Mouse (Mus musculus) kidney, embryonic 16.5 days (tissue): ENCODE measurements around the gene Cd8a. TPM values are rescaled to one million over a fixed set of nuclear protein-coding genes. Genes with fewer than 3 reads are reported as not detected.

ENCODE experiments used
- ATAC-seq: fragments of 200-750 bp; cut with Nextera tagmentation; 2 replicates; pipeline ENCODE4 v1.8.0; 2017; ENCODE audit warnings: moderate TSS enrichment; ENCODE audit not compliant: low FRiP score, low TSS enrichment
- H3K27ac ChIP-seq: fragments of 300-500 bp; sonication (generic); 2 replicates; pipeline ENCODE4 v1.5.1; 2014; ENCODE audit warnings: low read length
- H3K27me3 ChIP-seq: fragments of 300-500 bp; sonication (generic); 2 replicates; pipeline ENCODE4 v1.6.1; 2014; ENCODE audit warnings: low read length, control low read depth, mixed read lengths; ENCODE audit not compliant: insufficient read depth
- H3K36me3 ChIP-seq: fragments of 300-500 bp; sonication (generic); 2 replicates; pipeline ENCODE4 v1.6.1; 2014; ENCODE audit warnings: low read length, control low read depth, mixed read lengths; ENCODE audit not compliant: insufficient read depth
- H3K4me1 ChIP-seq: fragments of 300-500 bp; sonication (generic); 2 replicates; pipeline ENCODE4 v1.6.1; 2014; ENCODE audit warnings: low read length, control low read depth, mixed read lengths; ENCODE audit not compliant: insufficient read depth
- H3K4me2 ChIP-seq: fragments of 300-500 bp; sonication (generic); replicated peaks from 2 replicates; pipeline ENCODE4 v1.6.1; 2014; ENCODE audit warnings: low read depth, low read length
- H3K4me3 ChIP-seq: fragments of 300-500 bp; sonication (generic); 2 replicates; pipeline ENCODE4 v1.5.1; 2014; ENCODE audit warnings: mild to moderate bottlenecking, low read length
- H3K9ac ChIP-seq: fragments of 300-500 bp; sonication (generic); replicated peaks from 2 replicates; pipeline ENCODE4 v1.6.1; 2014; ENCODE audit warnings: low read length
- H3K9me3 ChIP-seq: fragments of 300-500 bp; sonication (generic); 2 replicates; pipeline ENCODE4 v1.6.1; 2016; ENCODE audit warnings: low read length, control low read depth
- WGBS: fragments of 180-500 bp; shearing (Covaris S2); extraction: QIAGEN DNeasy Blood & Tissue Kit; methylation state at CpG from one replicate; pipeline ENCODE4 v1.1.7; 2014; 5-methylcytosine and 5-hydroxymethylcytosine counted together
- polyA plus RNA-seq: library from polyadenylated mRNA; unstranded; fragments of >200 nt; fragmentation: Nextera tagmentation; extraction: Ambion mirVana; gene quantifications from 2 replicates; pipeline ENCODE4 v1.2.1, GENCODE M21; 2015

The Cd8a gene
- polyA plus RNA-seq, 1 experiment from 2014 or later: 0.09 TPM

GRCm38 (mm10) chr6:71427996-71428725 lies 54.9 kb downstream of the Cd8a start:
- Histone ChIP-seq H3K27me3 (no peaks in the 10 kb centered on the region), H3K4me1 (peaks cover 4% of the 10 kb centered on the region; the same call in 1 of the 2 replicates), H3K9ac (no peak overlapping the region), H3K36me3 (peaks cover 12% of the 10 kb centered on the region), H3K4me2 (no peak overlapping the region), H3K9me3 (no peaks in the 10 kb centered on the region), H3K27ac (no peak overlapping the region), H3K4me3 (no peak overlapping the region)
- 74% methylated on average over 4 of the region's 4 CpGs for WGBS
- no peak for ATAC-seq

Other genes starting within 250 kb of the Cd8a start
- gene Thnsl2, start 229.0 kb upstream of the Cd8a start, polyA plus RNA-seq: 57.1 and 69.9 TPM in 2 replicates
- 1.6 and 2.7 TPM in 2 replicates for gene Fabp1, start 173.6 kb upstream of the Cd8a start, polyA plus RNA-seq
- 52.9 and 58.4 TPM in 2 replicates for gene Krcc1, start 101.8 kb upstream of the Cd8a start, polyA plus RNA-seq
- gene Smyd1, start 51.2 kb upstream of the Cd8a start, polyA plus RNA-seq: 0.65 and 0.72 TPM in 2 replicates
- gene Cd8b1, start 50.6 kb upstream of the Cd8a start, polyA plus RNA-seq: 0.10 TPM in 1 of 2 replicates, not detected in the other
- 11.4 and 12.3 TPM in 2 replicates for gene Rmnd5a, start 67.2 kb downstream of the Cd8a start, polyA plus RNA-seq
- 8.5 and 14.5 TPM in 2 replicates for gene Rnf103, start 120.5 kb downstream of the Cd8a start, polyA plus RNA-seq
- 74.0 and 74.3 TPM in 2 replicates for gene Chmp3, start 170.4 kb downstream of the Cd8a start, polyA plus RNA-seq